Mouse (Mus musculus): ENCODE data around the gene Ap2s1.
"Not testable (repeated sequence)": the region's sequence is repeated elsewhere in the genome, so short reads cannot be mapped to it uniquely, and the experiment has no call there.

The Ap2s1 gene

DNA sequence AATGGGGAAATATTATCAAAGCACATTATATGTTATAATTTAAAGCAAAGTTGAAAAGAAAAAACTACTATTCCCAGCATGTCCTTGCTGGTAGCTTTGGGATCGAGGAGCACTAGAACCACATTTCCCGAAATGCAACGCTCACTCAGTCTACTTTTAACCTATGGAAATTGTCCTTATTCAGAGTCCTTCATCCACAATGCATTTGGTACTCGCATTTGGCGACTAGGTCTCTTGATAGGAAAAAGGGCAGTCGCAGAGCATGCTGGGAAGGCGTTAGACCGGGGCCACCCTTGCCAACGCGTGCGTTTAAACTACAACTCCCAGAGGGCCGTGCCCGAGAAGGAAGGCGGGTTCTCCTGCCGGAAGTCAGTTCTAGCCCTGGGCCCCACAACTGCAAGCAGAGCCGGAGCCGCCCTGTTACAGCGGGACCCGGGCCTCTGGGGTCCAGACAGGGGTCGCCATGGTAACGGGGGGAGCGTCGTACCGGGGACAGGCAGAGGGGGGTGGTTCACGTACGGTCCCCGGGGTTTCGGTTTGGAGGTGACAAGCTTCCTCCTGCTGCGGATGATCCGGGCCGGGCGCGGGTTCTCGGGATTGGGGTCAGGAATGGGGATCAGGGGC lies at the start of gene Ap2s1:
Gene Ap2s1, plus strand, starts transcription at position 338 of the 624 bp plus-strand sequence.
- peak; percentile 99 for DNase-seq (ENCODE audit: low spot score)

DNA sequence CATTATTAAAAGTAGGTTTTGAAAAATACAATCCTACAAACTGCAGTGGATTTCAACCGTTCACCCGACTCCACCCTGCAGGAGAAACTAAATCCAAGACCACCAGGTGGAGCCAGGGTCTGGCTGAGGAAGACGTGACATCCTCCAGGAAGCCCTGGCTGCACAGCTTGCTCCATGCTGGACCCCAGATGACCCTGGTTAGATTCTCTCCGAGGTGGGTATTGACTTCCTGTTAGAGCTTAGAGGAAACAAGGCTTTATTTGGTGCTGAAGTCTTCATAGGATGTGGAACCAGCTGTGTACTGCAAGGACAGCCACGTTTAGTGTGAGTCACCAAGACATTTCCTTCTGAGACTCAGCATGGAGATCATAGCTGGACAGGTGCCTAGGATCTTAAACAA lies 49.0 kb upstream of the Ap2s1 start:
- DNase-seq (ENCODE audit: low spot score) = no peak

DNA sequence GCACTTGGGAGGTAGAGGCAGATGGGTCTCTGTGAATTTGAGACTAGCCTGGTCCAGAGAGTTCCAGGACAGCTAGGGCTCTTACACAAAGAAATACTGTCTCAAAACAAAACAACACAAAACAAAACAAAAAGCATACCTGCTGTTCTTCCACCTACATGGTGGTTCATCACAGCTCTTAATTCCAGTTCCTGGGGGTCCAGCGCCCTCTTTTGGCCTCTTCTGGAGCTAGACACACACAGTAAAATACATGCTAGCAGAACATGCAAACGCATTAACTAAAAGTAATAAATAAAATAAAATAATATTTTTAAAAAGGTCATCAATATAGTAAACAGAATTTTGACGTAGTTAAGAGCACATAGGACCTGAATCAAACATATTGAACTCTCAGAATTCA lies 43.2 kb upstream of the Ap2s1 start:
- peak; percentile 22 for DNase-seq (ENCODE audit: low spot score)

GRCm38 (mm10) chr7:16699042-16699441 lies 39.2 kb upstream of the Ap2s1 start:
- peak; percentile 27 for DNase-seq (ENCODE audit: low spot score)

GRCm38 (mm10) chr7:16700583-16700982 lies 37.6 kb upstream of the Ap2s1 start:
- DNase-seq (ENCODE audit: low spot score) = no peak

DNA sequence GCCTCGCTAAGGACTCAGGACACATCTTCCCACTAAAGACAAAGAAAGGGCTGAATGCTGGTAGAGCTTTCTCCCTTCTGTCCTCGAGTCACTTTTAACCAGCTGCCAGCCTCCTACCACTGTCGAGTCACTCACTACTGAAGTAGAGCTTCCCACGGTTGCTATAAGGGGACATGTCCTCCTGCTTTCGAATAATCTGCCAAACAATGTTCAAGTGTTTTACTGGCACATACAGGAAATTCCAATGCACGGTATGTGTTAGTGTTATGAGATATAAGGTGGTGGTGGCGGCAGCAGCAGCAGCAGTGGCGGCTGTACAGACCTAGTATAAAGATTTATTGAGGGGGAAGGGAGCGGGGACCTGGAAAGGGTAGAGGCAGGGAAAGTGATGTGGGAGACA lies 31.8 kb upstream of the Ap2s1 start:
- no peak for DNase-seq (ENCODE audit: low spot score)

GRCm38 (mm10) chr7:16708244-16708643 lies 30.0 kb upstream of the Ap2s1 start:
- no peak for DNase-seq (ENCODE audit: low spot score)

GRCm38 (mm10) chr7:16710604-16711003 lies 27.6 kb upstream of the Ap2s1 start:
- DNase-seq (ENCODE audit: low spot score) = peak; percentile 35

GRCm38 (mm10) chr7:16712633-16713415 lies 25.4 kb upstream of the Ap2s1 start:
- no peak for DNase-seq (ENCODE audit: low spot score)

DNA sequence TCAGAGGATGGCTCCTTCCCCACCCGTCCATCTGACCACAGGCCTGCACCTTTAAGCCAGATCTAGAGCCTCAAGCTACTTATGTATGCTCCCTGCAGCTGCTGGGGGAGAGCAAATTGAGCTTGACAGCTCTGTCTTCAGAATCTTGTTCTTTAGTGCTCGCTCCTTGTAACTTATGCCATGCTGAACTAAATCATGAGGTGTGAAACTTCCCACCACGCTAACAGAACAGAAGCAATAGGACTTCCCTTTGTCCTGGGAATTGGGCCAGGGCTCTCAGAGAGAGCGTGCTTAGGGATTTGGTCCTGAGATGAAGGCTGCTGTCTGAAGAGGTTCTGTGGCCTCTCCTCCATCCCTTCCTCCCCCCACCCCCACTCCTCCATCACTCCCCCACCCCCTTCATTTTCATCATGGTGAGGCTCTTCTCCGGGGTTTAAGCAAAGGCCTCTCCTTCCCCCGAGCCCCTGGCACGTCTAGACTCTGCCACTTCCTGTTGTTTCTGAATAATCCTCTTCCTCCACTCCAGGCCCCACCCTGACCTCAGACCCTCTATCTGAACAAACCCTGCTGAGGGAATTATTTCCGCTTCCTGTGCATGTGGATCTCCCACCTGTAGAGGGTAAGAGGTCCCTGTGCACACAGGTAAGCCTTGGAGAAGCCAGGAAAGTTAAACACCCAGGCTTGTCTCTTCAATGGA lies 21.6 kb upstream of the Ap2s1 start:
- not testable (repeated sequence) for DNase-seq (ENCODE audit: low spot score)

- DNase-seq (ENCODE audit: low spot score) = no peak
Observed at GRCm38 (mm10) chr7:16721629-16722028, 16.6 kb upstream of the Ap2s1 start, which contains the start of gene Ceacam9. Ceacam9 (plus strand) TSS chr7:16721929.

- DNase-seq (ENCODE audit: low spot score) = not testable (repeated sequence)
Observed at GRCm38 (mm10) chr7:16722490-16722889, 15.7 kb upstream of the Ap2s1 start.

GRCm38 (mm10) chr7:16728596-16729348 lies 9.4 kb upstream of the Ap2s1 start:
- peak; percentile 96 for DNase-seq (ENCODE audit: low spot score)

DNA sequence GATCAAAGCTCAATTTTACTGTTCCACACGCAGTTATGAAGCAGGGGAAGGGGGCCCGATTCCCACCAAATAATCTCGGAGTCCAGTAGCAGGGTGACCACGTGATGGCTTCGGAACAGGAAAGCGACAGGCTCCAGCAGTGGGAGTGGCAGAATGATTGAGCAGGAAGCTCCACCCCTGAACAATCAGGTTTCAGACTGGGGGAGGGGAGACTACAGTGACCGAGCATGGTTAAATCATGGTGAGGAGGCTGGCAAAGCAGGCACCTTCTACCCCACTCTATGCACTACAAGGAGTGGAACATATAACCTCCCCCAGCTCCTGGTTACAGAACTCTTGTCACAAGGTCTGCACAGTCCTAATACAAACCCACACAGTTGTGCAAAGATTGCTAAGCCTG lies 8.6 kb upstream of the Ap2s1 start:
- DNase-seq (ENCODE audit: low spot score) = peak; percentile 79

DNA sequence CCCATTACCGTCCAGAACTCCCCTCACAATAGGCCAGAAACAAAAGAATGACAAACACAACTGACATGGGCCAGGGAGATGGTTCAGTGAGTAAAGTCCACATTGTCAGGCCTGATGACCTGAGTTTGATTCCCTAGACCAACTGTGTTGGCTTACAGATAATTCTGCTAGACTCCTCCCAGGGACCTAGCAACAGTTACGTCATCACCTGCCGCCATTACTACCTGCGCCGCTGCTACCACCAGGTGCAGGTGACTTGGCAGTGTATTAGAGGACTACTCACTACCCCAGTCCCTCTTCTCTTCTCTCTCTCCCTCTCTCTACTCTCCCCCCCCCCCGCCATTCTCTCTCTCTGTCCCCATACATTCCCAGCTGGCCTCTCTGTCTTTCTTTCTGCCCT lies 7.4 kb upstream of the Ap2s1 start:
- DNase-seq (ENCODE audit: low spot score) = no peak

DNA sequence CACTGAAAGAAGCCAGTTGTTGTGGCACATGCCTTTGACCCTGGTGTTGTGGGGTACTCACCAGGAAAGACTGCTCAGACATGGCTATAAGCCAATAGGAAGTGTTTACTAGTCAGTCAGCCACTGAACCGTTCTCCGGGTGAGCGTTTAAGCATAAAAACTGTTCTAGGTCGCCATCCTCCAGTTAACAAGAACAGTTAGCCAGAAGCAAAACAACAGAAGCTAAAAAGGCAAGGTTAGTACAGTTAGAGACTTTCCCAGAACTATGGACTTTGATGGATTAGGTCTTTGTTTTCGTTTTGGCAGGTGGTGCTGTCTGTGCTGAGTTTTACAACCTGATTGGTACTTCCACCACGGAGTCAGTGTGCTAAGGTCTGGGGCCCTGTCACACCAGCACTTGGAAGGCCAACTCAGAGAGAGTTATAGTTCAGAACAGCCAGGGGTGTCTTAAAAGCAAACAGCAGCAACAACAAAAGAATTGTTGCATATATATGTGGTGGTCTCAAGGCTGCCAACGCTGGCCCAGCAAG lies 6.3 kb upstream of the Ap2s1 start:
- DNase-seq (ENCODE audit: low spot score) = no peak

DNA sequence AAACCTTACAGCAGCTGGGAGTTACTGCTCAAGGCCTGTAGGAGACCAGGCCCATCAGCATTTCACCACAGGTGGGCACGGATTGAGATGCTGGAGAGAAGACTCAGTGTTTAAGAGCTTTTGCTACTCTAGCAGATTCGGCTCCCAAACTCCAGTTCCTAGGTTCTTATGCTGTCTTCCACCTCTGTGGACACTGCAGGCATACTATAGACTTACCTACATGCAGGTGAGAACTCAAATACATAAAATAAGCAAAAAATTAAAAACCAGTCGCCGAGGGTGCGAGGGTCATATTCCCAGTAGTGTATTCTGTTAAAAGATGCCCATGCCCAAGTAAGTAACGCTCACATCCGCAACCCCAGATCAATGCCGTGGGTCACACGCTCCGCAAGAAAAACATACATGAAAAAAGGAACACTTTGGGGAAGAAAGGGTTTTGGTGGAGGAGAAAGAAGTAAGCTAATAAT lies 571 bp upstream of the Ap2s1 start:
- no peak for DNase-seq (ENCODE audit: low spot score)

- DNase-seq (ENCODE audit: low spot score) = no peak
Observed at GRCm38 (mm10) chr7:16739056-16739604, 920 bp downstream of the Ap2s1 start.

DNA sequence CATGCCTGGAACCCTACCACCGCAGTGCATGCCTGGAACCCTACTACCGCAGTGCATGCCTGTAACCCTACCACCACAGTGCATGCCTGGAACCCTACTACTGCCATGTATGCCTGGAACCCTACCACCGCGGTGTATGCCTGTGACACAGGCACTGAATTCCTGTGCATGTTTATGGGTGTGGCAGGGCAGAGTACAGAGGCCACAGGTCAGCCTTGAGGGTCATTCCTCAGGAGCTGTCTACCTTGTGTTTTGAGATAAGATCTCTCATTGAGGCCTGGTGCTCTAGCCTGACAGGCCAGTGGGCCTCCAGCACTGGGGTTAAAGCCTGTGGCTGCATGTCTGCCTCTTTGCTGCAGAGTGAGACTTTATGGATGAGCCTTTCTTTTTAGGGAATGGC lies 7.2 kb downstream of the Ap2s1 start:
- DNase-seq (ENCODE audit: low spot score) = no peak

DNA sequence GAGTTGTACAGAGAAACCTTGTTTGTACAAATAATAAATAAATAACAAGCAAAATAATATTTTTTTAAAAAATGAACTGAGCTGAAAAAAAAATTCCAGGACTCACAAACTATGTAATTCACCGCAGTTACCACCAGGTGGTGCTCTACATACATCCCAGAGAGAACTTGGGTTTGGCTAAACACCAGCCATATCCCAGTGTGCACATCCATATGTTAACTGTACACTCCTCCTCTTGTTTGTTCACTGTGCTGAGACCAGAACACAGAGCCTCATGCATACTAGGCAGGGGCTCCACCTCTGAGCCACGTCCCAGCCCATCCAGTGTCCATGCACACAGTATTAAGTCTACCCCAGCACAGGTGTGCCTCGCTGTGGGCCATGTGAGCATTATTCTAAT lies 7.9 kb downstream of the Ap2s1 start:
- DNase-seq (ENCODE audit: low spot score) = peak; percentile 85

DNA sequence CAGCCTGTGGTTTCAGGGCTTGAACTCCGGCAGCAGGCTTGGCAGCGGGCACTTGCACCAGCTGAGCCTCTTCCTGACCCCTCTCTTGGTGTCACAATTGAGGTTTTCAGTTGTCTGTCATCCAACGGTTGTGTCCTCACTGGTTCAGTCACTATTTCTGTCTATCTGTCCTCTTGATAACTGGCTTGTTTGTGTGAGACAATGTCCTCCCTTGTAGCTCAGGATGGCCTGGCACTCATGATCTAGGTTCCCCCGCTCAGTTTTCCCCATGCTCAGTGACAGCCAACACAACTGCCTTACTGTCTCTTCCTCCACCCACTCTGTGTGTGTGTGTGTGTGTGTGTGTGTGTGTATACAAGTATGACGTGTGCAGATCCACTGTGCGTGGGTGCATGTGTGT lies 9.4 kb downstream of the Ap2s1 start:
- DNase-seq (ENCODE audit: low spot score) = no peak

DNA sequence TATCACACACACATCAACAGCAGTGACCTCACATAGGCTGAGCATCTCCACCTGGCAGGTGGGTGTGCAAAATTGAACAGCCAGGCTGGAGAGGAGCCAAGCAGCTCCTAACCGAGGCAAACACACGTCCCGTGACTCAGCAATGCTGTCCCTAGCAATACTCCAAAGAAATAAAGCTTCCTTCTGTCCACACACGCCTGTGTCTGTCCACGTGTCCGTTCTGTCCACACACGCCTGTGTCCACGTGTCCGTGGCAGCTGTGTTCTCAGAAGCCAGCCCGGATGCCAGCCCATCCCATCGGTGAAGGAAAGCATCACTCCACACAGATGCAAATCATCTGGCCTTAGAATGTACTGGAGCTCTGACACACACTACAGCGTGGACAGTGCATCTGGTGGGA lies 13.8 kb downstream of the Ap2s1 start:
- no peak for DNase-seq (ENCODE audit: low spot score)

Data from embryo, embryonic 10.5 days (tissue).